Mouse (Mus musculus) heart, adult 2 months (tissue): ENCODE measurements around the gene Ccdc148. TPM values are rescaled to one million over a fixed set of nuclear protein-coding genes. Genes with fewer than 3 reads are reported as not detected.

ENCODE experiments used
- DNase-seq, 2 experiments: peaks; one replicate each; pipeline ENCODE4 v3.0.0; 2021
- H3K27ac ChIP-seq: fragments of 200-600 bp; 2 replicates; pipeline ENCODE4 v1.8.1; 2022
- H3K27me3 ChIP-seq: fragments of 200-500 bp; 2 replicates; pipeline ENCODE4 v1.6.1; 2012; ENCODE audit warnings: mild to moderate bottlenecking, low read length, inconsistent platforms, mixed read lengths; ENCODE audit not compliant: control insufficient read depth, insufficient read depth
- H3K36me3 ChIP-seq: fragments of 200-500 bp; 2 replicates; pipeline ENCODE4 v1.6.1; 2012; ENCODE audit warnings: low read length, inconsistent platforms; ENCODE audit not compliant: control insufficient read depth, insufficient read depth
- H3K4me1 ChIP-seq: fragments of 200-500 bp; 2 replicates; pipeline ENCODE4 v1.6.1; 2011; ENCODE audit warnings: low read length; ENCODE audit not compliant: control insufficient read depth, insufficient read depth
- H3K4me3 ChIP-seq: fragments of 200-600 bp; 2 replicates; pipeline ENCODE4 v1.8.1; 2022
- H3K79me2 ChIP-seq: fragments of 200-500 bp; replicated peaks from 2 replicates; pipeline ENCODE4 v1.6.1; 2012; ENCODE audit warnings: mild to moderate bottlenecking, inconsistent platforms, low read length, moderate library complexity, mixed read lengths; ENCODE audit not compliant: control insufficient read depth, insufficient read depth
- H3K9ac ChIP-seq: fragments of 200-500 bp; 2 replicates; pipeline ENCODE4 v1.6.1; 2012; ENCODE audit warnings: low read depth, mild to moderate bottlenecking, control low read depth, inconsistent platforms, low read length, mixed read lengths
- CTCF ChIP-seq: fragments of 200-600 bp; IDR thresholded peaks from 2 replicates; pipeline ENCODE4 v1.8.1; 2022; ENCODE audit warnings: antibody characterized with exemption, mild to moderate bottlenecking, moderate library complexity
- EP300 ChIP-seq: fragments of 200-500 bp; IDR thresholded peaks from 2 replicates; pipeline ENCODE4 v1.6.1; 2011; ENCODE audit warnings: low read depth, low read length, control low read depth; ENCODE audit not compliant: insufficient read depth
- POLR2A ChIP-seq: fragments of 200-500 bp; IDR thresholded peaks from 2 replicates; pipeline ENCODE4 v1.6.1; 2011; ENCODE audit warnings: mild to moderate bottlenecking, low read depth, low read length, control low read depth; ENCODE audit not compliant: insufficient read depth
- WGBS: fragments of 180-500 bp; shearing (Covaris S2); methylation state at CpG from one replicate; pipeline ENCODE4 v1.1.7; 2018; 5-methylcytosine and 5-hydroxymethylcytosine counted together
- intact Hi-C: fragments of 180-260 bp; cut with DNase I; formaldehyde crosslinking; loops from one replicate; pipeline ENCODE4 v1.15.1; 2025
- polyA plus RNA-seq: library from polyadenylated mRNA; depleted of rRNA; stranded (reverse); fragments of >200 nt; gene quantifications from 2 replicates; pipeline ENCODE4 v1.2.3, GENCODE M21; 2012
- total RNA-seq, 2 experiments: library from RNA; stranded (reverse); gene quantifications; 2 replicates each; pipeline ENCODE4 v1.2.3; 2021

Ccdc148 gene
- total and polyA plus RNA-seq, 3 experiments = 0.10 to 0.93 (median 0.60) TPM

- DNase-seq = peak in 1 of 2 experiments; percentile 17
- no peaks in the 10 kb centered on the region for H3K79me2 ChIP-seq
- peaks cover 3% of the 10 kb centered on the region; the same call in 1 of the 2 replicates for H3K36me3 ChIP-seq
- peak overlapping the region; percentile 52 for H3K27ac ChIP-seq
- peak overlapping the region; percentile 77 for H3K4me3 ChIP-seq
- no peak overlapping the region; the same call in 1 of the 2 replicates for H3K9ac ChIP-seq
- no peak for TF ChIP-seq CTCF
- 2% methylated on average over 16 of the region's 16 CpGs for WGBS
- no peaks in the 10 kb centered on the region for H3K27me3 ChIP-seq
- peaks cover 1% of the 10 kb centered on the region for H3K4me1 ChIP-seq
- intact Hi-C loops = loop anchor here (2.0 to 5.0 kb wide), 6 partner anchors 47 to 279 kb away; no protein-coding TSS in a partner anchor
Observed at GRCm38 (mm10) chr2:59159961-59160604, 400 bp downstream of the Ccdc148 start.

- intact Hi-C loops = no loop called here
- H3K4me1 ChIP-seq = no peaks in the 10 kb centered on the region; the same call in 1 of the 2 replicates
- H3K9ac ChIP-seq = no peak overlapping the region
- H3K27ac ChIP-seq = no peak overlapping the region
- no peak overlapping the region for H3K4me3 ChIP-seq
- TF ChIP-seq POLR2A (no peak), EP300 (no peak), CTCF (no peak)
- DNase-seq = no peak
- 54% methylated on average over 2 of the region's 2 CpGs for WGBS
- H3K27me3 ChIP-seq = no peaks in the 10 kb centered on the region
- peaks cover 2% of the 10 kb centered on the region; the same call in 1 of the 2 replicates for H3K36me3 ChIP-seq
- H3K79me2 ChIP-seq = no peaks in the 10 kb centered on the region
Observed at GRCm38 (mm10) chr2:59158117-59158516, 2.4 kb downstream of the Ccdc148 start.

- H3K36me3 ChIP-seq = no peaks in the 10 kb centered on the region
- no peak for DNase-seq
- H3K79me2 ChIP-seq = no peaks in the 10 kb centered on the region
- no peak overlapping the region for H3K9ac ChIP-seq
- H3K27me3 ChIP-seq = no peaks in the 10 kb centered on the region
- no peaks in the 10 kb centered on the region; the same call in 1 of the 2 replicates for H3K4me1 ChIP-seq
- no peak for TF ChIP-seq POLR2A
- no peak for TF ChIP-seq EP300
- TF ChIP-seq CTCF = no peak
- no peak overlapping the region for H3K27ac ChIP-seq
- H3K4me3 ChIP-seq = no peak overlapping the region
- intact Hi-C loops = no loop called here
Observed at GRCm38 (mm10) chr2:59155428-59155827, 5.1 kb downstream of the Ccdc148 start.

GRCm38 (mm10) chr2:59131044-59131443, 29.4 kb downstream of the Ccdc148 start:
- Histone ChIP-seq H3K27ac (no peak overlapping the region), H3K27me3 (no peaks in the 10 kb centered on the region), H3K9ac (no peak overlapping the region), H3K4me3 (no peak overlapping the region), H3K4me1 (no peaks in the 10 kb centered on the region), H3K79me2 (no peaks in the 10 kb centered on the region), H3K36me3 (no peaks in the 10 kb centered on the region)
- WGBS = 93% methylated on average over 8 of the region's 8 CpGs
- DNase-seq = no peak
- TF ChIP-seq POLR2A (no peak), EP300 (no peak), CTCF (no peak)
- intact Hi-C loops = no loop called here

GRCm38 (mm10) chr2:59129821-59130220, 30.7 kb downstream of the Ccdc148 start:
- Histone ChIP-seq H3K27me3 (no peaks in the 10 kb centered on the region), H3K79me2 (no peaks in the 10 kb centered on the region), H3K36me3 (no peaks in the 10 kb centered on the region), H3K9ac (no peak overlapping the region), H3K4me1 (no peaks in the 10 kb centered on the region), H3K4me3 (no peak overlapping the region), H3K27ac (no peak overlapping the region)
- no peak for TF ChIP-seq CTCF
- TF ChIP-seq EP300 = no peak
- TF ChIP-seq POLR2A = no peak
- 72% methylated on average over 8 of the region's 8 CpGs for WGBS
- DNase-seq = no peak
- intact Hi-C loops = no loop called here

GRCm38 (mm10) chr2:59129023-59129422, 31.5 kb downstream of the Ccdc148 start:
- intact Hi-C loops = no loop called here
- no peak for DNase-seq
- TF ChIP-seq CTCF (no peak), POLR2A (no peak), EP300 (no peak)
- Histone ChIP-seq H3K79me2 (no peaks in the 10 kb centered on the region), H3K4me1 (no peaks in the 10 kb centered on the region), H3K27ac (no peak overlapping the region), H3K4me3 (no peak overlapping the region), H3K36me3 (no peaks in the 10 kb centered on the region), H3K27me3 (no peaks in the 10 kb centered on the region), H3K9ac (no peak overlapping the region)
- WGBS = 45% methylated on average over 7 of the region's 7 CpGs
